Mouse (Mus musculus) limb, embryonic 13.5 days (tissue): ENCODE measurements at regions not wholly inside any gene's neighbourhood (a gene's known extent, or its start where the extent isn't known, plus 50 kb on each side); places are given as distances from the start of the nearest gene placed in this dataset.

Source experiments
- ATAC-seq: fragments of 200-750 bp; cut with Nextera tagmentation; 2 replicates; pipeline ENCODE4 v1.8.0; 2017; ENCODE audit warnings: low read depth, moderate number of reproducible peaks, moderate TSS enrichment; ENCODE audit not compliant: low FRiP score
- H3K27ac ChIP-seq: fragments of 300-500 bp; sonication (generic); 2 replicates; pipeline ENCODE4 v1.5.1; 2015; ENCODE audit warnings: inconsistent platforms, mild to moderate bottlenecking, moderate library complexity
- H3K27me3 ChIP-seq: fragments of 300-500 bp; sonication (generic); 2 replicates; pipeline ENCODE4 v1.6.1; 2015; ENCODE audit warnings: mild to moderate bottlenecking, inconsistent platforms
- H3K36me3 ChIP-seq: fragments of 300-500 bp; sonication (generic); 2 replicates; pipeline ENCODE4 v1.6.1; 2015; ENCODE audit warnings: inconsistent platforms, mild to moderate bottlenecking, moderate library complexity
- H3K4me1 ChIP-seq: fragments of 300-500 bp; sonication (generic); 2 replicates; pipeline ENCODE4 v1.6.1; 2015; ENCODE audit warnings: inconsistent platforms
- H3K4me2 ChIP-seq: fragments of 300-500 bp; sonication (generic); replicated peaks from 2 replicates; pipeline ENCODE4 v1.6.1; 2015; ENCODE audit warnings: inconsistent platforms, mild to moderate bottlenecking, moderate library complexity
- H3K4me3 ChIP-seq: fragments of 300-500 bp; sonication (generic); 2 replicates; pipeline ENCODE4 v1.5.1; 2015; ENCODE audit warnings: moderate library complexity, mild to moderate bottlenecking, inconsistent platforms
- H3K9ac ChIP-seq: fragments of 300-500 bp; sonication (generic); 2 replicates; pipeline ENCODE4 v1.6.1; 2015; ENCODE audit warnings: mild to moderate bottlenecking, inconsistent platforms
- H3K9me3 ChIP-seq: fragments of 300-500 bp; sonication (generic); 2 replicates; pipeline ENCODE4 v1.6.1; 2016; ENCODE audit warnings: inconsistent platforms
- WGBS: fragments of 180-500 bp; shearing (Covaris S2); methylation state at CpG from one replicate; pipeline ENCODE4 v1.1.7; 2015; 5-methylcytosine and 5-hydroxymethylcytosine counted together

- no peaks in the 10 kb centered on the region for H3K9me3 ChIP-seq
- no peaks in the 10 kb centered on the region for H3K27me3 ChIP-seq
- H3K4me1 ChIP-seq, result no peaks in the 10 kb centered on the region
- H3K9ac ChIP-seq, result no peak overlapping the region
- no peak for ATAC-seq
- H3K36me3 ChIP-seq, result no peaks in the 10 kb centered on the region
- 70% methylated on average over 4 of the region's 4 CpGs for WGBS
- H3K4me3 ChIP-seq, result no peak overlapping the region
- H3K27ac ChIP-seq, result no peak overlapping the region
- no peak overlapping the region for H3K4me2 ChIP-seq
Measured at GRCm38 (mm10) chr14:78225677-78226076, 82.2 kb downstream of the Tnfsf11 start.

DNA sequence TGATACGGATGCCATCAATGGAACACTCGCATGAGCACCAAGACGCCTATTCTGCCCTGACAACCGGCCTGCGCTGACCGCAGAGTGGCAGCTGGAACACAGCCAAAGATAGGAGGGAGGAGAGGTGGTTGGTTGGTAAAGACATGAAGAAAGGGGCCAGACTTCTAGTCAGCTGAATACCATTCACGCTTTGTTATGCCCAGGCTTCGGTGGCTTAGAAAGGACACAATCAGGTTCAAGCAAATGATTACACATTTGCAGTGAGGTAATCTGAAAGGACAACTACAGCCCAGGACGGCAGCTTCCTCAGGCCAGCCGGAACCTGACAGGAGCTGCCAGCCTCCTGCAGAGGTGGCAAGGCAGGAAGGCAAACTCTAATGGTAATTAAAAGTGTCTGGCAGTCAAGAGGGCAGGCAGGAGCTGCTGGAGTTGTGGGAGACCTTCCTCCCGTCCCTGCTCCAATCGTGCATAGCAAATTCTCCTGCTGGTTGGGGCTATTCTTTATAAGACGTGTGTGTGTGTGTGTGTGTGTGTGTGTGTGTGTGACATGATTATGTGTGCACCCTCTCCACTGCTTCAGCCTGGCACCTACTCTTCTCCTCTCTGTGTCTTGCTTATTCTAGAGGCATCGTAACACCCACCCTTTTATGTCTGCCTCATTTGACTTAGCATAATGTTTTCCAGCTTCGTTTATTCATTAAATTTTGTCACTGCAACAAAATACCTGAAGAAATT, 91.4 kb downstream of the Tnfsf11 start:
- Histone ChIP-seq H3K9me3 (no peaks in the 10 kb centered on the region), H3K4me3 (no peak overlapping the region), H3K9ac (no peak overlapping the region), H3K27me3 (no peaks in the 10 kb centered on the region), H3K27ac (no peak overlapping the region), H3K4me1 (peaks cover 6% of the 10 kb centered on the region; the same call in 1 of the 2 replicates), H3K4me2 (no peak overlapping the region), H3K36me3 (no peaks in the 10 kb centered on the region)
- 29% methylated on average over 15 of the region's 15 CpGs for WGBS
- ATAC-seq, result no peak

GRCm38 (mm10) chr14:78215491-78215890, 92.4 kb downstream of the Tnfsf11 start:
- ATAC-seq, result no peak
- Histone ChIP-seq H3K4me3 (no peak overlapping the region), H3K27ac (no peak overlapping the region), H3K4me1 (peaks cover 6% of the 10 kb centered on the region; the same call in 1 of the 2 replicates), H3K27me3 (no peaks in the 10 kb centered on the region), H3K4me2 (no peak overlapping the region), H3K9ac (no peak overlapping the region), H3K9me3 (no peaks in the 10 kb centered on the region), H3K36me3 (no peaks in the 10 kb centered on the region)
- 59% methylated on average over 4 of the region's 4 CpGs for WGBS

DNA sequence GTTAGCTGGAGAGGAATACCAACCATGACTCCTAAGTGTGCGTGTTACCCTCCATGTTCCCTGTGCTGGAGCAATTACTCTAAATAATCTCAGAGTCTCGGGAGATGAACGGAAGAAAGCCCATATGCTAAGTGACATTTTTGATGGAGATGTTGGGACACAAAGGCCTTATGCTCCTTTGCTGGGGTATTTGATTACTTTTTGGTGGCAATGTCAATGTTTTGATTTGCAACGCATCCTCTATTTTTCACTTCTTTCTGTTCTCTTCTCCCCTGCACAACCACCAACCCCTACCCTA, 103.3 kb downstream of the Tnfsf11 start:
- no peak for ATAC-seq
- Histone ChIP-seq H3K4me1 (no peaks in the 10 kb centered on the region), H3K36me3 (no peaks in the 10 kb centered on the region), H3K27me3 (no peaks in the 10 kb centered on the region), H3K4me3 (no peak overlapping the region), H3K9ac (no peak overlapping the region), H3K9me3 (no peaks in the 10 kb centered on the region), H3K4me2 (no peak overlapping the region), H3K27ac (no peak overlapping the region)
- 89% methylated on average over 4 of the region's 4 CpGs for WGBS

- Histone ChIP-seq H3K9ac (no peak overlapping the region), H3K36me3 (no peaks in the 10 kb centered on the region), H3K27me3 (no peaks in the 10 kb centered on the region), H3K27ac (no peak overlapping the region), H3K4me1 (no peaks in the 10 kb centered on the region), H3K4me2 (peak overlapping the region; percentile 41), H3K9me3 (no peaks in the 10 kb centered on the region), H3K4me3 (0 out of 2 replicates have a peak overlapping the region, but pooled peaks have one; percentile 17)
- peak; percentile 61; the same call in 1 of the 2 replicates for ATAC-seq
- 70% methylated on average over 15 of the region's 15 CpGs for WGBS
Measured at GRCm38 (mm10) chr14:78203726-78204565, 103.9 kb downstream of the Tnfsf11 start.

DNA sequence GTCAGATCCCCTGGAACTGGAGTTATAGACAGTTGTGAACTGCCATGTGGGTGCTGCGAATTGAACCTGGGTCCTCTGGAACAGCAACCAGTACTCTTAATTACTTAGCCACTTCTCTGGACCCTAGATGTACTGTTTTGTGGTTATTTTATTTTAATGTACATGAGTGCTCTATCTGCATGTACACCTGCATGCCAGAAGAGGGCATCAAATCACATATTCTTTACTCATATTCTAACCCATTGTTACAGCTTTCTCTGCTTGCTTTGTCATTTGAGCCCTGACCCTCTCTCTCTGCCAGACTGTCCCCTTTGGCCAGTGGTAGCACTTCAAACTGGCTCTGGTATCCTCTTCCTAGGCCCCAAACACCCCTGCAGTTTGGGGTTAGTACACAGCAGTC, 105.1 kb downstream of the Tnfsf11 start:
- Histone ChIP-seq H3K4me3 (no peak overlapping the region), H3K4me1 (no peaks in the 10 kb centered on the region), H3K27ac (no peak overlapping the region), H3K36me3 (no peaks in the 10 kb centered on the region), H3K9ac (no peak overlapping the region), H3K4me2 (no peak overlapping the region), H3K27me3 (no peaks in the 10 kb centered on the region), H3K9me3 (no peaks in the 10 kb centered on the region)
- WGBS, result 97% methylated on average over 1 of the region's 1 CpGs
- no peak for ATAC-seq

GRCm38 (mm10) chr14:78197483-78197882, 108.7 kb upstream of the Fam216b start:
- Histone ChIP-seq H3K9ac (no peak overlapping the region), H3K36me3 (no peaks in the 10 kb centered on the region), H3K4me2 (no peak overlapping the region), H3K27me3 (no peaks in the 10 kb centered on the region), H3K27ac (no peak overlapping the region), H3K9me3 (no peaks in the 10 kb centered on the region), H3K4me3 (no peak overlapping the region), H3K4me1 (no peaks in the 10 kb centered on the region)
- ATAC-seq, result no peak
- 76% methylated on average over 2 of the region's 2 CpGs for WGBS

DNA sequence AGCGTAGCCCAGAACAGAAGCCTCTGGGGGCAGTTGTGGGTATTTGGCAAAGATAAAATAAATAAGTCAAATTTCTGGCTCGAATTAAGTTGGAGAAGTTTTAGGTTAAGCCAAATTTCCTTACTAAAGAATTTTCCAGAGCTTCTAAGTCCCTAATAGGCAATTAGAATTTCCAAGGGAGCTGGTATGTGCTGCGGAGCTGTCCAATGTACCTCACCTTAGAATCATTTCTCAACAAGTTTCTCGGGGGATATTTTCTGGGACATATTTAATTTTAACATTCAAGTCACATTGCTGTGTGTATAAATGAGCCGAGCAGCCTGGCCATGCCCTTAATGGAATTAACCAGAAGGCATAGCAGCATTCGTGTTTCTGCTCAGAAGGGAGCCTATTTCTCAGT, 90.8 kb upstream of the Fam216b start:
- Histone ChIP-seq H3K9me3 (0 out of 2 replicates have a peak, but pooled peaks cover 4% of the 10 kb centered on the region), H3K27me3 (no peaks in the 10 kb centered on the region), H3K9ac (no peak overlapping the region), H3K4me2 (no peak overlapping the region), H3K27ac (no peak overlapping the region), H3K36me3 (no peaks in the 10 kb centered on the region), H3K4me1 (no peaks in the 10 kb centered on the region), H3K4me3 (no peak overlapping the region)
- WGBS, result 44% methylated on average over 6 of the region's 6 CpGs
- ATAC-seq, result no peak

DNA sequence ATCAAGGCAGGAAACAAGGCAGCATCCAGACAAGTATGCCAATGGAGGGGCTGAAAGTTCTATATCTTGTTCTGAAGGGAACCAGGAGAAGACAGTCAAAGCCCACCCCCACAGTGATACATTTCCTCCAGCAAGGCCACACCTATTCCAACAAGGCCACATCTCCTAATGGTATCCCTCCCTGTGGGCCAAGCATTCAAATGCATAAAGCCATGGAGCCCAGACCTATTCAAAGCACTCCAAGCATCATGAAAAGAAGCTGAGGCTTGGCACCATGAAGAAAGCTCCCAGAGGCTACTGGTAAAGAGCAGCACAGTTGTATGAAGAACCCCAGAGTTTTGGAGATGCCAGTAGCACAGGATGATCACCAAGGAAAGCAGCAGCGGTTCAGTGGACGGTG, 84.6 kb upstream of the Fam216b start:
- Histone ChIP-seq H3K27me3 (no peaks in the 10 kb centered on the region), H3K4me1 (no peaks in the 10 kb centered on the region), H3K4me2 (no peak overlapping the region), H3K27ac (no peak overlapping the region), H3K9me3 (0 out of 2 replicates have a peak, but pooled peaks cover 5% of the 10 kb centered on the region), H3K9ac (no peak overlapping the region), H3K36me3 (no peaks in the 10 kb centered on the region), H3K4me3 (no peak overlapping the region)
- whole genome bisulfite sequencing, result 94% methylated on average over 2 of the region's 2 CpGs
- no peak for ATAC-seq

GRCm38 (mm10) chr14:78172956-78173355, 84.1 kb upstream of the Fam216b start:
- no peak overlapping the region for H3K4me2 ChIP-seq
- 94% methylated on average over 1 of the region's 1 CpGs for WGBS

GRCm38 (mm10) chr14:78160819-78161218, 72.0 kb upstream of the Fam216b start:
- Histone ChIP-seq H3K4me2 (no peak overlapping the region), H3K36me3 (no peaks in the 10 kb centered on the region), H3K27me3 (no peaks in the 10 kb centered on the region), H3K27ac (no peak overlapping the region), H3K4me1 (no peaks in the 10 kb centered on the region), H3K4me3 (no peak overlapping the region), H3K9ac (no peak overlapping the region), H3K9me3 (no peaks in the 10 kb centered on the region)
- 84% methylated on average over 3 of the region's 3 CpGs for WGBS
- ATAC-seq, result no peak

More at GRCm38 (mm10) chr14:78172956-78173355, 84.1 kb upstream of the Fam216b start:
- Histone ChIP-seq H3K27me3 (no peaks in the 10 kb centered on the region), H3K9me3 (0 out of 2 replicates have a peak, but pooled peaks cover 5% of the 10 kb centered on the region), H3K9ac (no peak overlapping the region), H3K4me1 (no peaks in the 10 kb centered on the region), H3K27ac (no peak overlapping the region), H3K4me3 (no peak overlapping the region), H3K36me3 (no peaks in the 10 kb centered on the region)
- ATAC-seq, result no peak

- Histone ChIP-seq H3K4me1 (no peaks in the 10 kb centered on the region), H3K27ac (no peak overlapping the region), H3K36me3 (no peaks in the 10 kb centered on the region), H3K27me3 (no peaks in the 10 kb centered on the region), H3K9me3 (no peaks in the 10 kb centered on the region), H3K4me2 (no peak overlapping the region), H3K4me3 (no peak overlapping the region), H3K9ac (no peak overlapping the region)
- no peak for ATAC-seq
- WGBS, result 89% methylated on average over 7 of the region's 7 CpGs
Measured at GRCm38 (mm10) chr14:78159567-78159966, 70.8 kb upstream of the Fam216b start.
